Mouse (Mus musculus) embryonic facial prominence, embryonic 15.5 days (tissue): ENCODE data around the gene Ap1m1. TPM values are rescaled to one million over a fixed set of nuclear protein-coding genes. Genes with fewer than 3 reads are reported as not detected.

ENCODE experiments used
- ATAC-seq: fragments of 200-750 bp; cut with Nextera tagmentation; 2 replicates; pipeline ENCODE4 v1.8.0; 2017; ENCODE audit warnings: low read depth, moderate TSS enrichment; ENCODE audit not compliant: insufficient number of reproducible peaks, low FRiP score, low TSS enrichment
- H3K27ac ChIP-seq: fragments of 300-500 bp; sonication (generic); replicated peaks from 2 replicates; pipeline ENCODE4 v1.5.1; 2015; ENCODE audit warnings: mild to moderate bottlenecking, inconsistent platforms
- H3K27me3 ChIP-seq: fragments of 300-500 bp; sonication (generic); 2 replicates; pipeline ENCODE4 v1.6.1; 2015; ENCODE audit warnings: inconsistent platforms
- H3K36me3 ChIP-seq: fragments of 300-500 bp; sonication (generic); 2 replicates; pipeline ENCODE4 v1.6.1; 2015; ENCODE audit warnings: mild to moderate bottlenecking, inconsistent platforms
- H3K4me1 ChIP-seq: fragments of 300-500 bp; sonication (generic); 2 replicates; pipeline ENCODE4 v1.6.1; 2015; ENCODE audit warnings: inconsistent platforms
- H3K4me2 ChIP-seq: fragments of 300-500 bp; sonication (generic); replicated peaks from 2 replicates; pipeline ENCODE4 v1.6.1; 2015; ENCODE audit warnings: mild to moderate bottlenecking, inconsistent platforms
- H3K4me3 ChIP-seq: fragments of 300-500 bp; sonication (generic); replicated peaks from 2 replicates; pipeline ENCODE4 v1.5.1; 2015; ENCODE audit warnings: mild to moderate bottlenecking, inconsistent platforms
- H3K9ac ChIP-seq: fragments of 300-500 bp; sonication (generic); 2 replicates; pipeline ENCODE4 v1.6.1; 2015; ENCODE audit warnings: inconsistent platforms
- H3K9me3 ChIP-seq: fragments of 300-500 bp; sonication (generic); replicated peaks from 2 replicates; pipeline ENCODE4 v1.6.1; 2016; ENCODE audit warnings: inconsistent platforms
- WGBS: fragments of 180-500 bp; shearing (Covaris S2); methylation state at CpG from one replicate; pipeline ENCODE4 v1.1.7; 2015; 5-methylcytosine and 5-hydroxymethylcytosine counted together
- polyA plus RNA-seq: library from polyadenylated mRNA; unstranded; fragments of >200 nt; fragmentation: Nextera tagmentation; extraction: Ambion mirVana; gene quantifications from 2 replicates; pipeline ENCODE4 v1.2.1, GENCODE M21; 2015

Gene Ap1m1
- polyA plus RNA-seq, 1 experiment from 2014 or later, result 112 TPM

GRCm38 (mm10) chr8:72215871-72216270 lies 23.9 kb upstream of the Ap1m1 start:
- Histone ChIP-seq H3K9ac (no peak overlapping the region), H3K27me3 (0 out of 2 replicates have a peak, but pooled peaks cover 2% of the 10 kb centered on the region), H3K36me3 (0 out of 2 replicates have a peak, but pooled peaks cover 1% of the 10 kb centered on the region), H3K4me2 (no peak overlapping the region), H3K4me1 (peaks cover 8% of the 10 kb centered on the region), H3K9me3 (no peaks in the 10 kb centered on the region), H3K27ac (no peak overlapping the region), H3K4me3 (no peak overlapping the region)
- no peak for ATAC-seq
- 48% methylated on average over 1 of the region's 1 CpGs for WGBS

DNA sequence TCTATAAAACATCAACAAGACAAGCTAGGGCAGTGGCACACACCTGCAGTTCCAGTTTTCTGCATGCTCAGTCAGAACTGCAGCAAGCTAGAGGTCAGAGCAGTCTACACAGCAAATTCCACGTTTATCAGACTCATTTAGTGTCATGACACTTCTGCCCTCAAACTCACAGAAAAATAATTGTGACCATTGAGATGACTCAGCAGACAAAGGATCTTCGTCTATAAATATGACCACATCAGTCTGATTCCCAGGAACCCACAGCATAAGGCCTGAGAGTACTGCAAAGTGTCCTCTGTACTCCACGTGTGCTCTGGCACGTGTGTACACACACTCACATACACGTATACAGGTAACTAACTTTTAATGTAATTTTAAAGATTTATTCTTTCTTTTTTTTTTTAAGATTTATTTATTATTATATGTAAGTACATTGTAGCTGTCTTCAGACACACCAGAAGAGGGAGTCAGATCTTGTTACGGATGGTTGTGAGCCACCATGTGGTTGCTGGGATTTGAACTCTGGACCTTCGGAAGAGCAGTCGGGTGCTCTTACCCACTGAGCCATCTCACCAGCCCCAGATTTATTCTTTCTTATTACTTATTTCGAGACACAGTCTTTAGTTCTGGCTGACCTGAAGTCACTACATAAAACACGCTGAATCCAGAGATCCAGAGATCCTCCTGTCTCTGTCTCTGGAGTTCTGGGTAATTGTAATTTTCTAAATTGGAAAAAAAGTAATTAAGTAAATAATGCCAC lies 20.9 kb upstream of the Ap1m1 start:
- ATAC-seq, result no peak
- H3K27ac ChIP-seq, result no peak overlapping the region

DNA sequence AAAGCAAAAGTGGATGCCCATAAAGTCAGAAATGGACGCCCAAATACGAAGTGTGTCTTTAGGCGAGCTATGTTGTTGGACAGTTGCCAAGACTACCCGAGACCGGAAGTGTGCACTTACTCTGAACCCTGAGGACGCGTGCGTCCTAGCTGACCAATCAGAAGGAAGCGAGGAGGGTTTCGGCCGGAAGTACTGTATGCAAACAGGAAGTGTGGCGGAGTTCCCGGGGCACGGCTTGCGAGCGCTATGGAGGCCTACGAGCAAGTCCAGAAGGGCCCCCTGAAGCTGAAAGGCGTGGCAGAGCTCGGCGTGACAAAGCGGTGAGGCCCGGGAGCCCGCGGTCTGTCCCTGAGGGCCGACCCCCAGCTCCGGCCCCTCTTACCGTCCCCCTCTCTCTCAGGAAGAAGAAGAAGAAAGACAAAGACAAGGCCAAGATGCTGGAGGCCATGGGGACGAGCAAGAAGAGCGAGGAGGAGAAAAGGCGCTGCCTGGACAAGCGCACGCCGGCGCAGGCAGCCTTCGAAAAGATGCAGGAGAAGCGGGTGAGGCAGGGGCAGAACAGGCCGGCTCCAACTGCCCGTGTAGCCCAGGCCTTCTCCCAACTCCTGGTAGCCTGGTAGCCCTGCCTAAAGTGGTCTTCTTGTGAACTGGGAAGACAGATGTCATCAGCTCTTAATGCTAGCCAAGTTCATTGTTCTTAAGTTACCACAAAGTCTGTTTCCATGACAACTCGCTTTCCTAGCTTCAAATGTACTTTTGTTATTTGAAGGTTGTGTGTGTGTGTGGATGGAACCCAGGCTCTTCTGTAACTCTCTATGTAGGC lies 20.1 kb upstream of the Ap1m1 start, which contains the start of gene Fam32a:
Gene Fam32a (plus strand): TSS at position 190 of the 823 bp plus-strand sequence.
- peaks cover 30% of the 10 kb centered on the region for H3K36me3 ChIP-seq
- peak within 1 kb of the TSS; percentile 66 for H3K4me2 ChIP-seq
- peak within 1 kb of the TSS; percentile 74 for H3K9ac ChIP-seq
- 8% methylated on average over 39 of the region's 39 CpGs for WGBS
- 0 out of 2 replicates have a peak, but pooled peaks cover 2% of the 10 kb centered on the region for H3K27me3 ChIP-seq
- ATAC-seq, result peak; percentile 96
- H3K4me3 ChIP-seq, result peak within 1 kb of the TSS; percentile 82
- peaks cover 15% of the 10 kb centered on the region for H3K4me1 ChIP-seq
- H3K9me3 ChIP-seq, result no peaks in the 10 kb centered on the region
- peak within 1 kb of the TSS; percentile 75 for H3K27ac ChIP-seq

More for the DNA sequence above, 20.9 kb upstream of the Ap1m1 start:
- Histone ChIP-seq H3K4me2 (peak overlapping the region; percentile 66), H3K9ac (no peak overlapping the region), H3K9me3 (no peaks in the 10 kb centered on the region), H3K36me3 (peaks cover 30% of the 10 kb centered on the region), H3K4me3 (peak overlapping the region; percentile 82), H3K4me1 (peaks cover 15% of the 10 kb centered on the region), H3K27me3 (0 out of 2 replicates have a peak, but pooled peaks cover 2% of the 10 kb centered on the region)
- 78% methylated on average over 10 of the region's 10 CpGs for WGBS

GRCm38 (mm10) chr8:72220758-72221157 lies 19.1 kb upstream of the Ap1m1 start:
- peaks cover 15% of the 10 kb centered on the region for H3K4me1 ChIP-seq
- H3K9ac ChIP-seq, result no peak overlapping the region
- peaks cover 30% of the 10 kb centered on the region for H3K36me3 ChIP-seq
- H3K9me3 ChIP-seq, result no peaks in the 10 kb centered on the region
- no peaks in the 10 kb centered on the region for H3K27me3 ChIP-seq
- 86% methylated on average over 4 of the region's 4 CpGs for WGBS
- peak overlapping the region; percentile 82 for H3K4me3 ChIP-seq
- peak overlapping the region; percentile 66 for H3K4me2 ChIP-seq
- no peak overlapping the region for H3K27ac ChIP-seq
- ATAC-seq, result no peak

- Histone ChIP-seq H3K27ac (no peak overlapping the region), H3K27me3 (no peaks in the 10 kb centered on the region), H3K9ac (no peak overlapping the region), H3K36me3 (peaks cover 30% of the 10 kb centered on the region), H3K4me1 (peaks cover 15% of the 10 kb centered on the region), H3K4me2 (no peak overlapping the region), H3K9me3 (no peaks in the 10 kb centered on the region), H3K4me3 (no peak overlapping the region)
- ATAC-seq, result no peak
- WGBS, result 96% methylated on average over 5 of the region's 5 CpGs
Measured at GRCm38 (mm10) chr8:72222656-72223055, 17.2 kb upstream of the Ap1m1 start.

- Histone ChIP-seq H3K36me3 (peaks cover 4% of the 10 kb centered on the region; the same call in 1 of the 2 replicates), H3K9ac (peak overlapping the region; percentile 53), H3K4me3 (peak overlapping the region; percentile 79), H3K27ac (peak overlapping the region; percentile 97), H3K27me3 (no peaks in the 10 kb centered on the region), H3K4me2 (peak overlapping the region; percentile 72), H3K9me3 (no peaks in the 10 kb centered on the region), H3K4me1 (peaks cover 22% of the 10 kb centered on the region)
- ATAC-seq, result no peak; the same call in 1 of the 2 replicates
- under 1% methylated on average over 24 of the region's 24 CpGs for WGBS
Measured at GRCm38 (mm10) chr8:72240403-72240763, 565 bp downstream of the Ap1m1 start.

DNA sequence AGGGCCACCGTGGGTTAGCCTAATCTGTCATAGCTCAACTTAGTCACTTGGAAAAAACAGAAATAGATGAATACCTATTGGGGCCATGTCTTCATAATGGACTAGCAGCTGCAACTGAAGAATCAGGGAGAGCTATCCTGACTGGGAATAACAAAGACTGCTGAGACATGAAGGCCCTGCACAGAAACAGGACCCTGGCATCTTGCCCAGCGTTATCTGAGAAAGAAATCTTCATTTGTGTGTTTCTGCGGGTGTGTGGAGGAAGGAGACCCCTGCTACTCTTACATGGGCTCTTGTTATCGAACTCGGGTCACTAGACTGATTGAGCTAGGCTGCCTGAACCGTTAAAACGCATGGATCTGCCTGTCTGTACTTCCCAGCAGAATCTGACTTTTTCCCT lies 1.1 kb downstream of the Ap1m1 start:
- Histone ChIP-seq H3K27ac (no peak overlapping the region), H3K4me2 (peak overlapping the region; percentile 72), H3K9ac (peak overlapping the region; percentile 53; the same call in 1 of the 2 replicates), H3K9me3 (no peaks in the 10 kb centered on the region), H3K4me1 (peaks cover 22% of the 10 kb centered on the region), H3K36me3 (peaks cover 4% of the 10 kb centered on the region; the same call in 1 of the 2 replicates), H3K4me3 (peak overlapping the region; percentile 79), H3K27me3 (no peaks in the 10 kb centered on the region)
- 69% methylated on average over 7 of the region's 7 CpGs for WGBS
- ATAC-seq, result no peak

GRCm38 (mm10) chr8:72242226-72242625 lies 2.4 kb downstream of the Ap1m1 start:
- WGBS, result 91% methylated on average over 1 of the region's 1 CpGs
- Histone ChIP-seq H3K9me3 (no peaks in the 10 kb centered on the region), H3K27ac (no peak overlapping the region), H3K9ac (no peak overlapping the region), H3K4me1 (peaks cover 22% of the 10 kb centered on the region), H3K36me3 (peaks cover 14% of the 10 kb centered on the region), H3K27me3 (no peaks in the 10 kb centered on the region), H3K4me2 (no peak overlapping the region), H3K4me3 (no peak overlapping the region)
- ATAC-seq, result no peak

- 78% methylated on average over 2 of the region's 2 CpGs for WGBS
- H3K9ac ChIP-seq, result no peak overlapping the region
Measured at GRCm38 (mm10) chr8:72244610-72245009, 4.8 kb downstream of the Ap1m1 start.

GRCm38 (mm10) chr8:72257171-72257901 lies 17.5 kb downstream of the Ap1m1 start:
- H3K27ac ChIP-seq, result no peak overlapping the region
- no peaks in the 10 kb centered on the region for H3K9me3 ChIP-seq
- no peak overlapping the region for H3K9ac ChIP-seq
- H3K4me2 ChIP-seq, result no peak overlapping the region
- no peaks in the 10 kb centered on the region for H3K27me3 ChIP-seq
- 50% methylated on average over 7 of the region's 7 CpGs for WGBS
- ATAC-seq, result no peak
- peaks cover 33% of the 10 kb centered on the region for H3K36me3 ChIP-seq
- H3K4me1 ChIP-seq, result no peaks in the 10 kb centered on the region
- H3K4me3 ChIP-seq, result no peak overlapping the region

More at GRCm38 (mm10) chr8:72244610-72245009, 4.8 kb downstream of the Ap1m1 start:
- H3K27me3 ChIP-seq, result no peaks in the 10 kb centered on the region
- H3K27ac ChIP-seq, result no peak overlapping the region
- peaks cover 27% of the 10 kb centered on the region for H3K36me3 ChIP-seq
- no peak overlapping the region for H3K4me2 ChIP-seq
- H3K4me1 ChIP-seq, result peaks cover 17% of the 10 kb centered on the region
- no peak overlapping the region for H3K4me3 ChIP-seq
- H3K9me3 ChIP-seq, result no peaks in the 10 kb centered on the region
- ATAC-seq, result no peak

DNA sequence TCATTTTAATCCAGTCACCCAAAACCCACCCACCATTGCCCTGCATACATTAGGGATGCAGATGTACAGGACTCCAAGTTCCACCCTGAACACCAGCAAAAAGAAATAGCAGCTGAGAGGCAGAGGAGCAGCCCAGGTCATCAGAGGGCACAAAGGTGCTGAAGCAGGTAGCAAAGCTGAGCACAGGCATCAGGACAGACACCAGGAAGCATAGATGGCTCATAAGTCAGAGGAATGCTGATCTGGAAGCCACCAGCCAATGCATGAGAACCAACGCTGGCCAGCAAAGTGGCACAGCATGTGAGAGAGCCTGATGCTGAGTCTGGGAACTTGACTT lies 18.1 kb downstream of the Ap1m1 start:
- Histone ChIP-seq H3K36me3 (peaks cover 28% of the 10 kb centered on the region), H3K4me1 (no peaks in the 10 kb centered on the region), H3K9ac (no peak overlapping the region), H3K4me2 (no peak overlapping the region), H3K27me3 (no peaks in the 10 kb centered on the region), H3K4me3 (no peak overlapping the region), H3K27ac (no peak overlapping the region), H3K9me3 (no peaks in the 10 kb centered on the region)
- ATAC-seq, result no peak
- WGBS, result 87% methylated on average over 1 of the region's 1 CpGs
